Mouse (Mus musculus) heart, embryonic 12.5 days (tissue): ENCODE results near the gene Mks1. TPM values are rescaled to one million over a fixed set of nuclear protein-coding genes. Genes with fewer than 3 reads are reported as not detected.
A peak's percentile ranks its signal among the peaks of the same experiment; 100 is the strongest.

Source experiments
- ATAC-seq: fragments of 200-750 bp; cut with Nextera tagmentation; 2 replicates; pipeline ENCODE4 v1.8.0; 2017; ENCODE audit warnings: moderate TSS enrichment, moderate library complexity; ENCODE audit not compliant: insufficient number of reproducible peaks, low FRiP score
- H3K27ac ChIP-seq: fragments of 300-500 bp; sonication (generic); 2 replicates; pipeline ENCODE4 v1.5.1; 2016; ENCODE audit warnings: mild to moderate bottlenecking, moderate library complexity; ENCODE audit not compliant: poor library complexity, severe bottlenecking
- H3K27me3 ChIP-seq: fragments of 300-500 bp; sonication (generic); replicated peaks from 2 replicates; pipeline ENCODE4 v1.6.1; 2016; ENCODE audit warnings: mild to moderate bottlenecking, moderate library complexity
- H3K36me3 ChIP-seq: fragments of 300-500 bp; sonication (generic); 2 replicates; pipeline ENCODE4 v1.6.1; 2016; ENCODE audit warnings: mild to moderate bottlenecking, moderate library complexity
- H3K4me1 ChIP-seq: fragments of 300-500 bp; sonication (generic); replicated peaks from 2 replicates; pipeline ENCODE4 v1.6.1; 2016; ENCODE audit warnings: mild to moderate bottlenecking
- H3K4me2 ChIP-seq: fragments of 300-500 bp; sonication (generic); 2 replicates; pipeline ENCODE4 v1.6.1; 2016; ENCODE audit warnings: mild to moderate bottlenecking, moderate library complexity
- H3K4me3 ChIP-seq: fragments of 300-500 bp; sonication (generic); 2 replicates; pipeline ENCODE4 v1.5.1; 2016; ENCODE audit warnings: mild to moderate bottlenecking
- H3K9ac ChIP-seq: fragments of 300-500 bp; sonication (generic); 2 replicates; pipeline ENCODE4 v1.6.1; 2016; ENCODE audit warnings: mild to moderate bottlenecking, moderate library complexity
- H3K9me3 ChIP-seq: fragments of 300-500 bp; sonication (generic); replicated peaks from 2 replicates; pipeline ENCODE4 v1.6.1; 2016; ENCODE audit warnings: mild to moderate bottlenecking, moderate library complexity
- WGBS: fragments of 180-500 bp; shearing (Covaris S2); methylation state at CpG from one replicate; pipeline ENCODE4 v1.1.7; 2016; 5-methylcytosine and 5-hydroxymethylcytosine counted together
- polyA plus RNA-seq: library from polyadenylated mRNA; unstranded; fragments of >200 nt; fragmentation: Nextera tagmentation; extraction: Ambion mirVana; gene quantifications from 2 replicates; pipeline ENCODE4 v1.2.1, GENCODE M21; 2016

The Mks1 gene
- polyA plus RNA-seq, result 8.4 and 8.5 TPM in 2 replicates

- Histone ChIP-seq H3K4me1 (0 out of 2 replicates have a peak, but pooled peaks cover 4% of the 10 kb centered on the region), H3K27ac (0 out of 2 replicates have a peak within 1 kb of the TSS, but pooled peaks have one; percentile 6), H3K36me3 (peaks cover 16% of the 10 kb centered on the region), H3K9me3 (no peaks in the 10 kb centered on the region), H3K4me2 (peak within 1 kb of the TSS; percentile 83), H3K4me3 (peak within 1 kb of the TSS; percentile 62), H3K27me3 (no peaks in the 10 kb centered on the region), H3K9ac (peak within 1 kb of the TSS; percentile 64)
- 4% methylated on average over 40 of the region's 40 CpGs for WGBS
- ATAC-seq, result peak; percentile 91
Measured at GRCm38 (mm10) chr11:87852690-87853596, at the start of gene Mks1. Mks1 (plus strand) TSS chr11:87853215.

- H3K27me3 ChIP-seq, result peaks cover 24% of the 10 kb centered on the region; the same call in 1 of the 2 replicates
- H3K27ac ChIP-seq, result no peak overlapping the region
- H3K4me2 ChIP-seq, result no peak overlapping the region
- no peaks in the 10 kb centered on the region for H3K4me1 ChIP-seq
- no peaks in the 10 kb centered on the region for H3K36me3 ChIP-seq
- 59% methylated on average over 1 of the region's 1 CpGs for WGBS
- H3K4me3 ChIP-seq, result no peak overlapping the region
- ATAC-seq, result no peak
- H3K9me3 ChIP-seq, result no peaks in the 10 kb centered on the region
- no peak overlapping the region for H3K9ac ChIP-seq
Measured at GRCm38 (mm10) chr11:87805448-87805847, 47.6 kb upstream of the Mks1 start.

- H3K4me1 ChIP-seq, result peaks cover 4% of the 10 kb centered on the region; the same call in 1 of the 2 replicates
- no peak overlapping the region for H3K27ac ChIP-seq
- 67% methylated on average over 6 of the region's 6 CpGs for WGBS
- H3K9ac ChIP-seq, result no peak overlapping the region
- H3K9me3 ChIP-seq, result no peaks in the 10 kb centered on the region
- H3K4me3 ChIP-seq, result no peak overlapping the region
- no peak overlapping the region for H3K4me2 ChIP-seq
- no peaks in the 10 kb centered on the region for H3K36me3 ChIP-seq
- no peak for ATAC-seq
- H3K27me3 ChIP-seq, result peaks cover 17% of the 10 kb centered on the region; the same call in 1 of the 2 replicates
Measured at GRCm38 (mm10) chr11:87807433-87807832, 45.6 kb upstream of the Mks1 start.

GRCm38 (mm10) chr11:87808236-87808635 is 44.8 kb upstream of the Mks1 start:
- 69% methylated on average over 7 of the region's 7 CpGs for WGBS
- H3K4me3 ChIP-seq, result no peak overlapping the region

GRCm38 (mm10) chr11:87811396-87811795 is 41.6 kb upstream of the Mks1 start:
- 52% methylated on average over 3 of the region's 4 CpGs for WGBS
- ATAC-seq, result no peak

More at GRCm38 (mm10) chr11:87808236-87808635, 44.8 kb upstream of the Mks1 start:
- H3K9me3 ChIP-seq, result no peaks in the 10 kb centered on the region
- no peaks in the 10 kb centered on the region for H3K36me3 ChIP-seq
- peaks cover 4% of the 10 kb centered on the region; the same call in 1 of the 2 replicates for H3K4me1 ChIP-seq
- H3K27me3 ChIP-seq, result peaks cover 10% of the 10 kb centered on the region; the same call in 1 of the 2 replicates
- ATAC-seq, result no peak
- no peak overlapping the region for H3K9ac ChIP-seq
- H3K4me2 ChIP-seq, result no peak overlapping the region
- H3K27ac ChIP-seq, result no peak overlapping the region

GRCm38 (mm10) chr11:87814831-87815230 is 38.2 kb upstream of the Mks1 start:
- H3K9ac ChIP-seq, result no peak overlapping the region
- peaks cover 10% of the 10 kb centered on the region; the same call in 1 of the 2 replicates for H3K4me1 ChIP-seq
- no peak overlapping the region for H3K4me3 ChIP-seq
- H3K27me3 ChIP-seq, result peaks cover 49% of the 10 kb centered on the region
- 73% methylated on average over 8 of the region's 8 CpGs for WGBS
- no peak for ATAC-seq
- no peak overlapping the region for H3K4me2 ChIP-seq
- H3K27ac ChIP-seq, result no peak overlapping the region
- no peaks in the 10 kb centered on the region for H3K9me3 ChIP-seq
- no peaks in the 10 kb centered on the region for H3K36me3 ChIP-seq

More at GRCm38 (mm10) chr11:87811396-87811795, 41.6 kb upstream of the Mks1 start:
- Histone ChIP-seq H3K36me3 (no peaks in the 10 kb centered on the region), H3K4me2 (no peak overlapping the region), H3K9me3 (no peaks in the 10 kb centered on the region), H3K9ac (no peak overlapping the region), H3K4me3 (no peak overlapping the region), H3K4me1 (peaks cover 4% of the 10 kb centered on the region; the same call in 1 of the 2 replicates), H3K27me3 (peaks cover 25% of the 10 kb centered on the region), H3K27ac (no peak overlapping the region)

GRCm38 (mm10) chr11:87816707-87817442 is 36.1 kb upstream of the Mks1 start:
- Histone ChIP-seq H3K4me1 (0 out of 2 replicates have a peak, but pooled peaks cover 5% of the 10 kb centered on the region), H3K27ac (no peak overlapping the region), H3K9me3 (no peaks in the 10 kb centered on the region), H3K4me3 (peak overlapping the region; percentile 50), H3K36me3 (no peaks in the 10 kb centered on the region), H3K4me2 (peak overlapping the region; percentile 80), H3K27me3 (peaks cover 51% of the 10 kb centered on the region), H3K9ac (peak overlapping the region; percentile 31; the same call in 1 of the 2 replicates)
- 3% methylated on average over 31 of the region's 31 CpGs for WGBS
- ATAC-seq, result no peak

GRCm38 (mm10) chr11:87817443-87817773 is 35.6 kb upstream of the Mks1 start:
- H3K9ac ChIP-seq, result peak overlapping the region; percentile 31; the same call in 1 of the 2 replicates
- H3K27me3 ChIP-seq, result peaks cover 54% of the 10 kb centered on the region
- 0 out of 2 replicates have a peak, but pooled peaks cover 5% of the 10 kb centered on the region for H3K4me1 ChIP-seq
- peak overlapping the region; percentile 80 for H3K4me2 ChIP-seq
- H3K36me3 ChIP-seq, result no peaks in the 10 kb centered on the region
- H3K4me3 ChIP-seq, result peak overlapping the region; percentile 50
- no peak overlapping the region for H3K27ac ChIP-seq
- H3K9me3 ChIP-seq, result no peaks in the 10 kb centered on the region
- WGBS, result 25% methylated on average over 4 of the region's 4 CpGs
- ATAC-seq, result no peak

- H3K4me1 ChIP-seq, result 0 out of 2 replicates have a peak, but pooled peaks cover 5% of the 10 kb centered on the region
- H3K9me3 ChIP-seq, result no peaks in the 10 kb centered on the region
- H3K27me3 ChIP-seq, result peaks cover 58% of the 10 kb centered on the region
- no peak overlapping the region for H3K4me3 ChIP-seq
- ATAC-seq, result no peak
- no peak overlapping the region for H3K27ac ChIP-seq
- no peak overlapping the region for H3K9ac ChIP-seq
- H3K36me3 ChIP-seq, result no peaks in the 10 kb centered on the region
- H3K4me2 ChIP-seq, result no peak overlapping the region
- 65% methylated on average over 5 of the region's 5 CpGs for WGBS
Measured at GRCm38 (mm10) chr11:87821502-87821901, 31.5 kb upstream of the Mks1 start.

- Histone ChIP-seq H3K9ac (no peak within 1 kb of the TSS), H3K9me3 (no peaks in the 10 kb centered on the region), H3K27me3 (peaks cover 39% of the 10 kb centered on the region), H3K36me3 (no peaks in the 10 kb centered on the region), H3K27ac (no peak within 1 kb of the TSS), H3K4me3 (no peak within 1 kb of the TSS), H3K4me2 (no peak within 1 kb of the TSS), H3K4me1 (no peaks in the 10 kb centered on the region)
- 65% methylated on average over 10 of the region's 10 CpGs for WGBS
- ATAC-seq, result no peak
Measured at GRCm38 (mm10) chr11:87828239-87828900, 24.6 kb upstream of the Mks1 start, which contains the start of gene Lpo. Lpo (minus strand) TSS chr11:87828289.
